Mouse (Mus musculus) cerebellum, adult 18-20 months (tissue): ENCODE measurements around the gene Tmem243.

ENCODE experiments used
- DNase-seq, 2 experiments: peaks; one replicate each; pipeline ENCODE4 v3.0.0; 2021

Tmem243 gene

DNA sequence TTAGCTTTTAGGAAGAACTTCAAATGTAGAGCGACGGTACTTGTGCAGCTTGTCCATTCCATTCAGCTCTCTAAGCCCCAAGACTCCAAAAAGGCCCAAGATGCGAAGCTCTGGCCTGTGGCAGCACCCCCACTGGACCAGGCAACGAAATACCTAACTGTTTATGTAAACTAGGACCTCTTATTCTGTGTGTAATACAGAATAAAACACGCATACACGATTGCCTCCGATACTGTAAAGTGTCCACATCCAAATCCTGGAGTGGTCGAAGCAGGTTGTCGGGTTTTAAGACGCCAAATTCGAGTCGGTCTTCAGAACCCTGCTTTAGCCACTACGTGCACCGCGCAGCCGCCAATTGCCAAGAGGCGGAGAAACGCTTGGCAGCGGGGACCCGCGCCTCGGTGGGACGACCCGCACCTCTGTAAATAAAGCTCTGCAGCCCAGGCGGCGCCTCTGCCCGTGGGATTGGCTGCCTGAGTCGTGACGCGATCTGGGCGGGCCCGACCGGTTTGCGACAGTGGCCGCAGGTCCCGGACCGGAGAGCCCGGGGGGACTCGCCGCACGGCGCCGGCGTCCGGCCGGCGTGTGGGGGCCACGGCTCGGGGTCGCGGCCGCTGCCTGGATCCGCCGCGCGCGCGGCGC is at the start of gene Tmem243:
Tmem243 (plus strand) TSS at position 462 of the 642 bp plus-strand sequence.
- DNase-seq = peak; percentile 91 to 93

DNA sequence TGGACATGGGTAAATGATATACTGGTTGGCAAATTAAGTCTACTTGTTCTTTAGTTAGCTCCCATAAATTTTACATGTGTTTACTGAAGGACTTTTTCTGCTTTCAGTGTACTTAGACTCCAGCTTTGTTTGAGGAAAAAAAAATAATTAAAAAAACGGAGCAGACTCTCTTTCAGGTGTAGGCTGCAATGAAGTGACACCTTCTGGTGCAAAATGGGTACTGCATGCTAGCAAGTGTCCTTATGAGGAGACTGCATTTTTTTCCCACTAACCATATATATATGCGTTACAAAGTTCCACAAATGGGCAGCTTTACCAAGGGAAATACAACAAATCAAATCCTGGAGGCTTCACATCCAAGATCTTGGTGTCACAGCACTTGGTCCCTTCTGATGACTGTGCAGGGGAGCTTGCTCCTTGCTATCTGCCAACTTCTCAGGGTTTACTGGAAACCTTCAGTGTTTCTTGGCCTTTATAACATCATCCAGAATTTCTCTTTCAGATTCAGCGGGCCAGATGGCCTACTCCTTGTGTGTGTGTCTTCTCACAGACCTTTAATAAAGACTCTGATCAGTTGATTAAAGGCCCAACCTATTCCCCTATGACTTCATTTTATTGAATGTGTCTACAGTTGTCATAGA is 44.3 kb upstream of the Tmem243 start:
- peak; percentile 69 for DNase-seq

DNA sequence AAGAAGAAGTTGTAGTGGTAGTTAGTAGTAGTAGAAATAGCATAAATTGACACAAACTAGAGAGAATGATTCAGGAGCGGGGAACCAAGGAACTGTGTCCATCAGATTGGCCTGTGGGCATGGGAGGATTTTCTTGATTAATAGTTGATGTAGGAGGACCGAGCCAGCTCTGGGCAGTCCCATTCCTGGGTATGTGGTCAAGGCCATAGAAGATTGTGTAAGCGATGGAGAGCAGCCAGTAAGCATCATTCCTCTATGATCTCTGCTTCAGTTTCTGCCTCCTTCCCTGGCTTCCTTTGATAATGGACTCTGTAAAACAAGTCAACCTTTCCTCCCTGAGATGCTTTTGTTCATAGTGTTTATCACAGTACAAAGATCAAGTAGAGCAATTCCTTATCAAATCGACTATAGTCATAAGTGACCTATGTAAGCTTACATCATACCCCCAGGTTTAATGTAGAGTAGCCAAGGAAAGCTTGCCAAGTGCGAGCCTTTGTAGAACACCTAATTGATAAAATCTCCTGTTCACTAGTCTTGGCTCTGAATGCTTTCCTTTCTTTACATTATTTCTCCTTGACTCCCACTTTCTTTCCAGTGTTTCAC is 43.1 kb upstream of the Tmem243 start:
- DNase-seq = no peak

DNA sequence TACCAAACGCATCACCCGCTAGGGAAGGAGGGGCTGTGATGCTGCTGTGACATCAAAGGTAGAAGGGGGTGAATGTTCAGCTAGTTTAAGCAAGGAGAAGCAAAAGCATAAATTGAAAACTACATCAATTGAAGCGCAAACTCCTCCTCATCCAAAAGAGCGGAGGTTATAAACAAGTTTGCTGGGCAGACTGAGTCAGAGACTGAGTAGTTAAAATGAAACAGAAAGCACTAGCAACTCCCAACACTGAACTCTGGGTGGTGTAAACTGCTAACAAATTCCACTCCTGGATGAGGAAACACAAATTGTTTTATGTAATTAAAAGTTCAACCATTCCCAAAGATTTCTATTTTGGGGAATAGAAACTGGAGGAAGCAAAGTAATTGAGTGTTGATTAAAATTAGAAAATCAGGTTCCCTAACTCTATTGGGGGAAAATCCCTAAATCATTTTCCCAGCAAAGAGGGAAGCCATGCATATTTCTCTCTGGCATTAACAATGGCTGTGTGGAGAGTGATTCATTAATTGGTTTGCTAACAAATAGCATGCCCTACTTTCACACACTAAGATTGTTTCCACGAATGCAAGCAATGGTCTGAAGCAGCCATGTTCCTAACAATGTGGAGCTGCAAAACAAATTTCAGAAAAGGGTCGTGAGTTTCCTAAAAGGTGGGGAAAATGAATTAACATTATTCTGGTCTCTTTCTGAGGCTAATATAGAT is 41.0 kb upstream of the Tmem243 start:
- no peak for DNase-seq

DNA sequence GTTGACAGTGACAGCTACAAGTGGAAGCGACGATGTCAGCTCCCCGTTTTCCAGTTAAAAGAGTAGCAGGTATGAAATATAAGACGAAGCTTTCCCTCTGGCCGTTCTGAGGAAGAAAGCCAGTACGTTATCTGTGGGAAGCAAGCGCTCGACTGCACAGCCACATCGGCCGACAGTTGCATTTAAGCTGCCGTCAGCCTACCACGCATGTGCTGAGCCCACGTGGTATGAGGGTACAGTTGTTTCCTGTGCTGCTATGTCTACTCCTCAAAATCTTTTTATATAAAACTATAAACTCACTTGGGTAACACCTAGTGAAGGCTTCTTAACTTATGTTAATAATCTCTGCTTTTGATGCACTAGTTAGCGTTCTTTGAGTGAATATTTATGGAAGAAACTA is 40.2 kb upstream of the Tmem243 start:
- no peak for DNase-seq

DNA sequence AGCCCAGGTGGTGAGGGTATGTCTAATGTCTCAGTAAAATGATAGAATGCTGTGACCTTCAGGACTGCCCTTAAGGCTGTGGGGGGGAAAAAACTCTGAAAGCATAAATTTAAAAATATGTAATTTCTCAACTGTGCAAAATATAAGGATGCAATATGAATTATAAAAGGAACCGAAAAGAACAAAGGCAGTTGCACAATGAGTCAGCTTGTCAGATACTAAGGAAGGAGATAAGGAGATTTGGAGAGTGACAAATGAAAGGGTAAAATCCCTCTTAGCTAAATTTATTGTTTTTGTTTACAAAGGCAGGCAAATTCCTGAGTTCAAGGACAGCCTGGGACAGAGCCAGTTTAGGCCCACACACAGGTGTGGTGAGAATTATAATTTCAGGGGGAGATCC is 36.3 kb upstream of the Tmem243 start:
- no peak for DNase-seq

DNA sequence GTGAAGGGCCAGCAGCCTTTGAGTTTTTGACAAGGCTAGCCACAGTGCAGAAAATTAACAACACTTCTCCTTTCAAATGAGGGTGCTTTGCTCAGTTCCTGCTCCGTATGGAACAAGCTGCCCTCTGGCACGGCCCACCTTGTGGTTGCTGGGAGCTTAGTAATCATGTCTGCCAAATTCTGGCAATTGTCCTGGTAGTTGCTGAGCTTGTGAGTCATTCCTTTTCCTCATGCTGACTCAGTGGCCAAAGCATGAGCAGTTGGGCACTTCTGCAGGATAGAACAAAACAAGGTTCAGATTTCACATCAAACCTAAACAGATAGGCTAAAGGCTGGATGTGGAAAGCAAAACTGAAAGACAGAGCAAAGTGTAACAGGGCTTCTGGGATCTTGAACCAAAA is 31.6 kb upstream of the Tmem243 start:
- DNase-seq = peak; percentile 69 to 79

DNA sequence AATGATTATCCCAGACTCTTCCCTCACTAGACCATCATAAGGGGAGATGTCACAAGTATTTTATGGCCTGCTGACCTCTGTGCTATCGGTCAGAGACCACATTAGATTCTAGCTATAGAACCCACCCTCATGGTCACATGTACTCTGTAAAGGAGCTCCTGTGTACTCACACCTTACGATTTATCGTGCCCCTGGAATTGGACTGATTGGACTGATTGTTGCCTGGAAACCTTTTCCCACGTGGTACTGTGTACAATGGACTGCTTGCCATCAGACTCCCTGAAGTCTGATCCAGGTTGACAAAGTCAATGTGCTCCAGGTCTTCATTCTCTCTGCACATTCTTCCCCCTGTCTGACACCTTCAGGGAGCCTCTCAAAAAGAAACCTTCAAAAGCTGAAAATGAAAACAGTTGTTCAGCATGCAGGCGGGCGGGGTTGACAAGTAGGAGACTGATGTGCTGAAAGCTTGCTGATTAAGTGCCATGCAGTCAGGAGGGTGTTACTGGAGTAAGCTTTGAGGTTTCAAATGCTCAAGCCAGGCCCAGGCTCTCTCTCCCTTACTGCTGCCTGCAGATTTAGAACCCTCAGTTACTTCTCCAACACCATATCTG is 30.8 kb upstream of the Tmem243 start:
- no peak for DNase-seq

DNA sequence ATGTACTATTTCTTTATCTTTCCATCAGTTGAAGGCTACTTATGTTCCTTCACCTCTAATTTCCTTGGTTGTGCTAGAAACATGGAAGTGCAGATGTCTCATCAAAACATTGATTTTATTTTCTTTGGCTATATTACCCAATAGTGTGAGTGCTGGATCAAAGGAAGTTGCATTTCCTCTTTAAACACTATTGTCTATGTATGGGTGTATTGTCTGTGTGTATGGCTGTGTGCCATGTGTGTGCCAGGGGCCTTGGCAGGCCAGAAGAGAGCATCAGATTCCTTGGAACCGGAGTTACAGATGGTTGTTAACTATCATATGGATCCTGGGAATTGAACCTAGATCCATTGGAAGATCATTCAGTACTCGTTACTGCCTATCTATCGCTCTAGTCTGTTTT is 29.1 kb upstream of the Tmem243 start:
- DNase-seq = no peak

DNA sequence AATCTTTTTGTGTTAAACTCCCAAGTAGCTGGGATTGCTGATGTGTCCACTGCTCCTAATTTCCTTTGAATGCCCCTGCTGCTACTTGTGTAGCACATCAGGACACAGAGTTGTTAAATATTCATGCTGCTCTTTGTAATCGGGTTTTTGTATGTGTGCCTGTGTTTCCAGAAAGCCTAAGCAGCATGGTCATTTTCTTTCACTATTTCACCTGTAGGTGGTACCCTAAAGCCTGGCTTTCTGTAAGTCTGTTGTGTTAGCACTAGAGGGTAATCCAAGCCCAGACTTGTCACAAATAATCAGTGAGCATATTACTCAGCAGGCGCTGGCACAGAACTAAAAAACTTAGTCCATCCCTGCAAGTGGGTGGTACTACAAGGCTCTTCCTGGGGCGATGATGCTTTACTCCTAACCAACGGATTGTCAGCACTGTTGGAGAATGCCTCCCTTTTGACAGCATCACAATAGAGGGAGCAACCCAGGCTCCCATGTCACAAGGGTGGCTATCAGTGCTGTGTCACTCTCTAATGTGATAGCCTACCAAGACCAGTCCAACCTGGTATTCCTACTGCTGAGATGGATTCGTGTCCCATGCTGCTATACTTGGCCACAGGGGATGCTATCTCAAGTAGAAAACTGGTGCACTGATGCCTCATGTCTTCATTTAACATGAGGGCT is 27.2 kb upstream of the Tmem243 start:
- DNase-seq = peak in 1 of 2 experiments; percentile 6

DNA sequence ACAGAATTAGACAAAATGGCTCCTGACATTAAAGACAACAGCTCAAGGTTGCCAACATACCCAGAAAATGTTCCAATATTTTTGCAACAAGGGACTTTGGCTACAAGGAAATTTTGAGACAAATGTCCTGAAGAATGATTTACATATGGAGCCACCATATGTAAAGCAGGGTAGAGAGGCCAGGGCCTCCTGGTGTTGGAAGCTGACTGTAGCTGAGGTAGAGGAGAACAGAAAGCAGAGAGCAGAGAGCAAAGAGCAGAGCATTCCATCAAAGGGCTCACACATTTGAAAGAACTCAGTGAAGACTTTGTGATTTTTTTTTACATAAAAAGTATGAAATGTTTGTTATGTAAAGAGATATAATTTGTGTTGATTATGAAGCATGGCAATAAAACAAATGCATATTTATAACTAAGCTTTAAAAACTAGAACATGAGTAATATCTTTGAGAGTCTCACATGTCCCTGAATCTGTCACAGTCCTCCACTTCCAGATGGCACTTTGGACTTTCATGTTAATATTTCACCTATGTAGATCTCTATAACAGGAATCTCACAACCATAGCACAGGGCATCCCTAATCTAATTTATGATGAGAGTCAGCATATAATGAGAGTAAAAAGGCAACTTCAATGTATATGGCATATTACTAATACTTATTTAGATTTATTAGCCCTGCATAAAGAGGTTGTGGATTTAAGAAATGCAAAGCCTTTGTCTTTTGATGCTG is 20.5 kb upstream of the Tmem243 start:
- no peak for DNase-seq

DNA sequence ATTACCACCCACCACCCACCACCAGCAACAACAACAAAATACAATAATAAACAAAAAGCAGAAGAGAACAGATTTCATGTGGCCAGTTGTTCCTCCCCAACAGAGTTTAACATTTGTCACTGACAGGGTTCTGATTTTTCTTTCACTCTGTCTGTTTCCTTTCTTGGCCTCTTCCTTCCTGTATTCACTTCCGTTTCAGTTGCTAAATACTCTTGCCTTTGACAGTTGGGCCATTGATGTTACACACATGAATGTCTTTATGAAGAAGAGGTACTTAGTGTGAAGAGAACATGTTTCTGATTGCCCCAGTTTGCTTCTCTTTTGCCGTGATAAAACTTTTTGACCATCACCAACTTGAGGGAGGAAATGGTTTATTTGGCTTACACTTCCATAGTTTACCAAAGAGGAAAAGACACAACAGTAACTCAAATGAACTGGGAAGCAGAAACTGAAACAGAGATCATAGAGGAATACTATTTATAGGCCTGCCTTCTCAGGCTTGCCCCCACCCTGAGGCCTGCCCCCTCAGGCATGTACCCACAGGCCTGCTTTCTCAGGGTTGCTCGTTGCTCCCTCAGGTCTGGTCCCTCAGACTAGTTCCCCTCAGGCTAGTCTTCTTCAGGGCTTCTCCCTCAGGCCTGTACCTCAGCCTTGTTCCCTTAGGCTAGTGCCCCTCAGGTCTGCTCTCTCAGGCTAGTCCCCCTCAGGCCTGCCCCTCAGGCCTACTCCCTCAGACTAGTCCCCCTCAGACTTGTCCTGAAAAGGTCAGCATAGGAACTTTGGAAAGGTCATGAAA is 13.3 kb upstream of the Tmem243 start:
- DNase-seq = no peak

DNA sequence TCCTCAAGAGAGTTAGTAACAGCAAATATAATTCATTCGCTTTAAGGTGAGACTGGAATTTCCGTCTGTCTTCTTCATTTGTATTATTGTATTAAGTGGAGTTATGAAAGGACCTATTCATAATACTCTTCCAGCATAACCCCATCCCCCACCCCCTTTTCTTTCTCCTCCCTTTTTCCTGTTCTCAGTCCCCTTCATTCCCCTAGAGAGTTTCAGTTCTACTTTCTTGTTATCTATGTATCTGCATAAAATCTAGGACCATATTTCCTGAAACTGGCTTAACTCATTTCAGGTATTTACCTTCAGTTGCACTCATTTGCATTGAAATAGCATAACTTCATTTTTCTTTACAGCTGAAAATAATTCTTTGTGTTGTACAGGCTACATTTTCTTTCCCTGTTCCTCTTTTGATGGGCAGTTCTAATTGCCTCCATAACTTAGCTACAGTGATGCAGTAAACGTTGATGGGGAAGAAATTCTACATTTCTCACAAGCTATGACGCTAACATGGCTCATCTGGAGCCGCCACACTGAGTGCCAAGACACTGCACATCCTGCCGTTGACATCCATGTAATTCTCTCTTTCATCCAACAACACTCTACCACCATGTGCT is 9.9 kb upstream of the Tmem243 start:
- no peak for DNase-seq

DNA sequence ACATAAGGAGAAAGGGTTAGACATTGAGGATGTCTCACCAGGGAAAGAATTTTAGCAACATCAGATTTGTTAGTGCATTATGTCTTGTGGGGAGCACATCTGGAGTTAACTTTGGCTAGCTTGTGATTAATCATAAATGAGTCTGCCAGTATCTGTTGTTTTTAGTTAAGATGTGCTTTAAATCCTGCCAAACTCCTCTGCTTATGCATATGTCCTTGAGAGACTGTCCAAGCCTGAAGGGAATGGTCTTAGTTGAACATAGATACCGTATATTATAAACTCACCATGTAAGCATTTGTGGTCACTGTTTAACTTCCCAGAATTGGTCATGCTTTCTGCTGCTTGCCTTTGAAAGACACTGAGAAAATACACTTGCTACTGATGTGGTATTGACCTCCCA is 7.8 kb upstream of the Tmem243 start:
- DNase-seq = no peak

DNA sequence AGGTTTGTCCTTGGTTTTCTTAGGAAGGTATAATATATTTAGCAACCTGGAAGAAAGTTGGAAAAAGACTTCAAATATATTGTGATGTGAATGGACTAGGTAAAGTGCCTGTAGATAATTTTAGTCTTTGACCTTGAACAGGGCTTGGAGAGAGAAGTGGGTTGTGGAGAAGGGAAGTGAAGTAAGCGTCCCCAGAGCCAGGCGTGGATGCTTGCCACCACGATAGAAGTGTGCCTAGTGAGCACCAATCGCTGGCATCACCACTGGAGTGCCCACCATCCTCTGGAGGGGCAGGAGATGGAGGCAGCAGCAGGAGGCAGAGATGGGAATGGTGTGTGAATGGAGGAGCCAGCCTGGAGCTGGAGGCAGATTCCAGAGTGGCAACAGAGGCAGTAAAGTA is 7.0 kb upstream of the Tmem243 start:
- no peak for DNase-seq

DNA sequence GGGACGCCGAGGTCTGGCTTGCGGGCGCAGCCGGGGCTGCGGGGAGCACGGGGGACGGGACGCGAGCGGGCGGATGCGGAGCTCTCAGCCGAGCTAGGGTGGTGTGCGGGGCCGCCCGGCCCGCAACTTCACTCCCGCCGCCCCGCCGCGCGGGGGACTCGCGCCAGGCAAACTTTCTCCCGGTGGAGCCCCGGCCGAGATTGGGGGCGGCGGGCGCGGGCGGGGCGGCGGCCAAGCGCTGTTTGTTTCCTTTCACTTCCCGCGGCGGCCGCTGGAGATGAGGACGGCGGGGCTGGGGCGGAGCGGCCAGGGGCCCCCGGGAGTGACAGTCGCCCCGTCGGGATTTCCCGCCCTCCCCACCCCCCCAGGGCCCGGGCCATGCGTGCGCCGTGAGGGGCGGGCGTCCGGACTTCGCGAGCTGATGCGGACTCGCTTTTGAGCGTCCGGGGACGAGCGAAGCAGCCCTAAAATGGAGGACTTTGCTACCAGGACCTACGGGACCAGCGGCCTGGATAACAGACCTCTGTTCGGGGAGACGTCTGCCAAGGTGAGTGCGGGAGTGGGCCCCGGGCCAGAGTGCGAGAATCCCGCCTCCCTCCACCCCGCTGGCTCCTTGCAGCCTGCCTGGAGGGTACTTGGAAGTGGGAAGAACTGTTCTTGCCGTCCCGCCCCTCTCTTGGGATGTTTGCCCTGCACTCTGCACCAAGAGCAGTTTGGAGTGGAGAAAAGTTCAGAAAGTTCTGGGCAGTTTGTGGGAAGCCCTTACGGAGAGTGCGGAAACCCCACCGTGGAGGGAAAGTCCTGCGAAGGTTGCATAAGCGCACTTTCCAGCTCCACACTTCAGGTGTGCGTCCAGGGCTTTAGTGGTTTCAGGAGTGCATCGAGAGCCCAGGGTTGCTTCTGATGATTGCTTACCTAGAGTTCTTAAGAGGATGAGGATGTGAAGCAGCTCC is 657 bp downstream of the Tmem243 start:
- peak; percentile 62 to 71 for DNase-seq

DNA sequence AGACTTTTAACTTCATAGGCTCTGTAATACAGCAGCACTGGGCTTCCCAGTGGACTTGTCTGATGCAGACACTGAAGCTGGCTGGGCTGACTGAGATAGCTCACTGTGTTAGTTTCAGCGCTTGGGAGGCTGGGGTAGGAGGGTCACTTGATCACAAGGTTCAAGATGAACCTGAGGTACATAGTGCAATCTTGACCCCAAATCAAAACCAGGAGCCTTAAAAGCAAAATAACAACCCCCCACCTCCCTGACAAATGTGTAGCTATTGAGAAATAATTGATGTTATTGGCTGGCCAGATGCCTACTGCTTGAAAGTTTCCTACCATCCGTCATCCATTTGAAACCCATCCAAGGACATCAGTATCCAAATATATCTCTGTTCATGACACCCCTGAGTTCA is 2.2 kb downstream of the Tmem243 start:
- no peak for DNase-seq

DNA sequence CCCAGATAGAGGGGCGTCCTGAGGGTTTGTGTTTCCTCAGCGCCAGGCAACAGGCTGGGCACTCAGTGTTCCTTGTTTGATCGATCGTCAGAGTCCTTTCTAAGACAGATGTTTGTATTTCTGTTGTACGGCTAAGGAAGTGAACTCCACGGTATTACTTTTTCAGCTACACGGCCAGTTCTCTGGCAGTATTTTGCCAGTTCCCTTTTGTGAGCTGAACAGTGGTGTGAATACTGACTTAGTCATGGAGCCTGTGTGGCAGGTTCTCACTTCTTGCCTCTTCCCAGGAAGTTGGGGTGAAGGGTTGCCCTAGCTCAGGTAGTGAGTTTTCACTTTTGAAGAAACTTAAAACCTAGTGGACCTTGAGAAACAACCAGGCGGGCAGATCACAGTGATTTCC is 3.5 kb downstream of the Tmem243 start:
- no peak for DNase-seq

DNA sequence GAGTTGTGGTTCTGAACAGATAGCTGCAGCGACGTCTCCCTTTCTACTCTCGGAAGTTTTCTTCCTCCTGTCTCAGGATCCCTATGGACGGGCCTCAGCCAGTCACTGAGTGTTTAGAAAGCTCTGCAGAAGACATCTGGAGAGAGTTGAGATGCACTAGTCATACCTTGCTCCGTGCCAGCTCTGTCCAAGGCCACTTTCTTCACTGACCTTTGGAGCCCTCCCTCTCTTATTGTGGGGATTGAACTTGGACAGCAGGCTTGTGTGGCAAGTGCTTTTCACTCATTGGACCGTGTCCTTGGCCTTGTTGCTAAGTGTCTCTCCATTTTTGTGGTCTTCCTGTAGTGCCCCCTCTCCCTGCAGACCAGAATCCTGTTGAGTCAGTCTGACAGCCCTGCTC is 6.3 kb downstream of the Tmem243 start:
- DNase-seq = no peak
